Mouse (Mus musculus): Measurements from ENCODE around the gene Grik4. TPM values are rescaled to one million over a fixed set of nuclear protein-coding genes. Genes with fewer than 3 reads are reported as not detected.
A peak's percentile ranks its signal among the peaks of the same experiment; 100 is the strongest.

The Grik4 gene
- polyA plus RNA-seq, 1 experiment from 2014 or later = 1.1 TPM

- no peak overlapping the region for H3K9ac ChIP-seq (ENCODE audit: low read depth, low read length)
- no peak overlapping the region for H3K27ac ChIP-seq (ENCODE audit: low read length)
- no peaks in the 10 kb centered on the region for H3K27me3 ChIP-seq (replicated peaks; ENCODE audit: control insufficient read depth, insufficient read depth, low read length)
- no peaks in the 10 kb centered on the region for H3K36me3 ChIP-seq (ENCODE audit: control insufficient read depth, insufficient read depth, low read length)
- H3K4me3 ChIP-seq (ENCODE audit: low read length) = no peak overlapping the region
- no peak overlapping the region for H3K4me2 ChIP-seq (ENCODE audit: low read depth, low read length)
- WGBS = 58% methylated on average over 15 of the region's 15 CpGs
- H3K4me1 ChIP-seq (ENCODE audit: control insufficient read depth, insufficient read depth, low read length) = peaks cover 26% of the 10 kb centered on the region
- no peak for ATAC-seq
- no peaks in the 10 kb centered on the region for H3K9me3 ChIP-seq (ENCODE audit: control insufficient read depth, low read length)
These were observed 58.1 kb downstream of the Grik4 start for GRCm38 (mm10) chr9:42886112-42886766.

DNA sequence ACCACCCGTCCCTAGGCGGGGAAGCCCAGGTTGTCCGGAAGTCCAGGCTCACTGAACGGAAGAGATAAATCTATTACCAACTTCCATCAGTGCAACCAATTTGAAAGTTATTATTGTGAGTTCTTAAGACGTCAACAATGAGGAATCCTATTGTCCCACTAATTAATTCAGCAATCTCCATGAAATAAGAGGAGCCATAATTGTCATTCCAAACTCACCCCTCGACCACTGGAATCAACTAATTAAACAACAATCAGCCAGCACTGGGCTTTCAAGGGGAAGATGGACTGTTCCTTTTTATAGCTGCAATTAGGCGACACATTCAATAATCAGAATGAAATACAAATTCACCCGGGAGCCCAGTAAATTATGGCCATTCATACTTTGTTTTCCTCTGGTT, 58.7 kb downstream of the Grik4 start:
- Histone ChIP-seq H3K9ac (ENCODE audit: low read depth, low read length) (no peak overlapping the region), H3K27me3 (replicated peaks; ENCODE audit: control insufficient read depth, insufficient read depth, low read length) (no peaks in the 10 kb centered on the region), H3K4me3 (ENCODE audit: low read length) (no peak overlapping the region), H3K9me3 (ENCODE audit: control insufficient read depth, low read length) (no peaks in the 10 kb centered on the region), H3K36me3 (ENCODE audit: control insufficient read depth, insufficient read depth, low read length) (no peaks in the 10 kb centered on the region), H3K4me2 (ENCODE audit: low read depth, low read length) (peak overlapping the region; percentile 52; the same call in 1 of the 2 replicates), H3K27ac (ENCODE audit: low read length) (no peak overlapping the region), H3K4me1 (ENCODE audit: control insufficient read depth, insufficient read depth, low read length) (peaks cover 26% of the 10 kb centered on the region)
- 51% methylated on average over 8 of the region's 8 CpGs for WGBS
- no peak for ATAC-seq

DNA sequence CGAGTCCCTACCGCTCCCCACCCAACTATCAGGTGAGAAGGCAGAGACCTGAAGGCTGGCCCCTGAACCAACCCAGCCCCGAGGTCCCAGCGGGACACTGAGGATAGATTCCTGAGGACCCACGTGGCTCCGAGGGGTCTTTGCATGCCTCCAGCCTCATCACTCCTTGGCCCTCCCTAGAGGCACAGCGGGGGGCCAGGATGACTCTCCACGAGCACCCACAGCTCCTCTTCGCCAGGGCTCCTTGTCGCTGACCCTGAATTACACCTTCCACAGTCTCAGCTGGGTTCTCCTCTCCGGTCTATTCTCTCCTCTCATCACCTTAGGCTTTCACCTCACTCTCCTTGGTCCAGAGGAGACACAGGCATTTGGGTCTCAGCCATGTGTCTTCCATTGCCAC, 59.2 kb downstream of the Grik4 start:
- no peaks in the 10 kb centered on the region for H3K9me3 ChIP-seq (ENCODE audit: control insufficient read depth, low read length)
- H3K4me1 ChIP-seq (ENCODE audit: control insufficient read depth, insufficient read depth, low read length) = peaks cover 26% of the 10 kb centered on the region
- 0 out of 2 replicates have a peak overlapping the region, but pooled peaks have one; percentile 11 for H3K27ac ChIP-seq (ENCODE audit: low read length)
- 49% methylated on average over 11 of the region's 11 CpGs for WGBS
- ATAC-seq = peak; percentile 26
- no peak overlapping the region for H3K9ac ChIP-seq (ENCODE audit: low read depth, low read length)
- H3K4me3 ChIP-seq (ENCODE audit: low read length) = peak overlapping the region; percentile 18; the same call in 1 of the 2 replicates
- H3K36me3 ChIP-seq (ENCODE audit: control insufficient read depth, insufficient read depth, low read length) = no peaks in the 10 kb centered on the region
- H3K27me3 ChIP-seq (replicated peaks; ENCODE audit: control insufficient read depth, insufficient read depth, low read length) = no peaks in the 10 kb centered on the region
- H3K4me2 ChIP-seq (ENCODE audit: low read depth, low read length) = peak overlapping the region; percentile 52

- no peak overlapping the region for H3K9ac ChIP-seq (ENCODE audit: low read depth, low read length)
- H3K36me3 ChIP-seq (ENCODE audit: control insufficient read depth, insufficient read depth, low read length) = no peaks in the 10 kb centered on the region
- no peak overlapping the region for H3K4me3 ChIP-seq (ENCODE audit: low read length)
- H3K27me3 ChIP-seq (replicated peaks; ENCODE audit: control insufficient read depth, insufficient read depth, low read length) = no peaks in the 10 kb centered on the region
- ATAC-seq = no peak
- 82% methylated on average over 10 of the region's 10 CpGs for WGBS
- H3K4me1 ChIP-seq (ENCODE audit: control insufficient read depth, insufficient read depth, low read length) = peaks cover 28% of the 10 kb centered on the region
- H3K27ac ChIP-seq (ENCODE audit: low read length) = no peak overlapping the region
- H3K9me3 ChIP-seq (ENCODE audit: control insufficient read depth, low read length) = no peaks in the 10 kb centered on the region
- no peak overlapping the region for H3K4me2 ChIP-seq (ENCODE audit: low read depth, low read length)
These were observed 61.1 kb downstream of the Grik4 start for GRCm38 (mm10) chr9:42883006-42883759.

- no peaks in the 10 kb centered on the region for H3K9me3 ChIP-seq (ENCODE audit: control insufficient read depth, low read length)
- H3K4me2 ChIP-seq (ENCODE audit: low read depth, low read length) = 0 out of 2 replicates have a peak overlapping the region, but pooled peaks have one; percentile 30
- H3K36me3 ChIP-seq (ENCODE audit: control insufficient read depth, insufficient read depth, low read length) = no peaks in the 10 kb centered on the region
- no peaks in the 10 kb centered on the region for H3K27me3 ChIP-seq (replicated peaks; ENCODE audit: control insufficient read depth, insufficient read depth, low read length)
- 22% methylated on average over 11 of the region's 11 CpGs for WGBS
- peaks cover 29% of the 10 kb centered on the region for H3K4me1 ChIP-seq (ENCODE audit: control insufficient read depth, insufficient read depth, low read length)
- ATAC-seq = peak; percentile 88
- H3K4me3 ChIP-seq (ENCODE audit: low read length) = peak overlapping the region; percentile 14; the same call in 1 of the 2 replicates
- H3K27ac ChIP-seq (ENCODE audit: low read length) = no peak overlapping the region
- no peak overlapping the region for H3K9ac ChIP-seq (ENCODE audit: low read depth, low read length)
These were observed 62.0 kb downstream of the Grik4 start for GRCm38 (mm10) chr9:42882313-42882712.

DNA sequence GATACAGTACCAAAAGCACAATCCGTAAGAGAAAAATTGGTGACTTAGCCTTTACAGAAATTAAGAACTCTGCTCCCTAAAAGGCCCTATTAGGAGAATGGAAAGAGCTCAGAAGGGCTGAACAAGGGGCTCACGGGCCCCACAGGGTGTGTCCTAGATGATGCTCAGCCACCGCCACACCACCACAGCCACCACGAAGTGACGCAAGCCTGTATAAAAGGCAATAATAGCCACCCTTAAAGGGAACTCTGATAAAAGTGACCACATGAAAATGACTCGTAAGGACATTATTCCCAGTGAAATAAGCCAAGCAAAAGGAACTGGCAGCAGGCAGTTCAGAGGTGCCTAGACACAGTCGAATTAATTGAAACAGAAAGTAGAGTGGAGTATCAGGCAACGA, 63.3 kb downstream of the Grik4 start:
- Histone ChIP-seq H3K36me3 (ENCODE audit: control insufficient read depth, insufficient read depth, low read length) (no peaks in the 10 kb centered on the region), H3K27ac (ENCODE audit: low read length) (no peak overlapping the region), H3K9me3 (ENCODE audit: control insufficient read depth, low read length) (no peaks in the 10 kb centered on the region), H3K4me3 (ENCODE audit: low read length) (no peak overlapping the region), H3K4me1 (ENCODE audit: control insufficient read depth, insufficient read depth, low read length) (peaks cover 24% of the 10 kb centered on the region), H3K9ac (ENCODE audit: low read depth, low read length) (no peak overlapping the region), H3K27me3 (replicated peaks; ENCODE audit: control insufficient read depth, insufficient read depth, low read length) (no peaks in the 10 kb centered on the region), H3K4me2 (ENCODE audit: low read depth, low read length) (peak overlapping the region; percentile 23; the same call in 1 of the 2 replicates)
- WGBS = 59% methylated on average over 8 of the region's 8 CpGs
- no peak for ATAC-seq

- 40% methylated on average over 7 of the region's 7 CpGs for WGBS
- Histone ChIP-seq H3K9ac (ENCODE audit: low read depth, low read length) (no peak overlapping the region), H3K4me2 (ENCODE audit: low read depth, low read length) (no peak overlapping the region), H3K27ac (ENCODE audit: low read length) (no peak overlapping the region), H3K4me3 (ENCODE audit: low read length) (no peak overlapping the region), H3K27me3 (replicated peaks; ENCODE audit: control insufficient read depth, insufficient read depth, low read length) (no peaks in the 10 kb centered on the region; the same call in 1 of the 2 replicates), H3K9me3 (ENCODE audit: control insufficient read depth, low read length) (no peaks in the 10 kb centered on the region), H3K4me1 (ENCODE audit: control insufficient read depth, insufficient read depth, low read length) (peaks cover 15% of the 10 kb centered on the region), H3K36me3 (ENCODE audit: control insufficient read depth, insufficient read depth, low read length) (no peaks in the 10 kb centered on the region)
- no peak for ATAC-seq
These were observed 65.9 kb downstream of the Grik4 start for GRCm38 (mm10) chr9:42878401-42878800.

DNA sequence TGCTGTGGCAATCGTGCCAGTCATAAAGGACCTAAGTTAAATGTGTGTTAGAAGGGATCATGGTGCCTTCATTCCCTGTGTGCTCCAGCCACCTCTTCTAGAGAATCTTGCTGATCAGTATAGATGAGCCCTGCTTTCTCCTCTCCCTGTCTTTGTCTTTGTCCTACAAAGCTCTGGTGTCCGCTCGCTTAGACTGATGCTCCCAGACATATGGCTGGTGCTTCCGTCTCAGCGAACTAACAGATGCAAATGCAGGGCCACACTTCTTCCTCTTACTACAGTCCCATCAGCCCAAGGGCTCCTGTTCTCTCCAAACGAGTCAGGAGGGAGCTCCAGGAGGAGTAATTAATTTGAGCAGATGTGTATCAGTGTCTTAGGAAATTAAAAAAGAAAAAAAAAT, 71.4 kb downstream of the Grik4 start:
- Histone ChIP-seq H3K9ac (ENCODE audit: low read depth, low read length) (no peak overlapping the region), H3K27me3 (replicated peaks; ENCODE audit: control insufficient read depth, insufficient read depth, low read length) (no peaks in the 10 kb centered on the region; the same call in 1 of the 2 replicates), H3K4me1 (ENCODE audit: control insufficient read depth, insufficient read depth, low read length) (0 out of 2 replicates have a peak, but pooled peaks cover 3% of the 10 kb centered on the region), H3K27ac (ENCODE audit: low read length) (no peak overlapping the region), H3K9me3 (ENCODE audit: control insufficient read depth, low read length) (no peaks in the 10 kb centered on the region), H3K4me3 (ENCODE audit: low read length) (no peak overlapping the region), H3K4me2 (ENCODE audit: low read depth, low read length) (no peak overlapping the region), H3K36me3 (ENCODE audit: control insufficient read depth, insufficient read depth, low read length) (no peaks in the 10 kb centered on the region)
- no peak for ATAC-seq
- WGBS = 81% methylated on average over 6 of the region's 6 CpGs

DNA sequence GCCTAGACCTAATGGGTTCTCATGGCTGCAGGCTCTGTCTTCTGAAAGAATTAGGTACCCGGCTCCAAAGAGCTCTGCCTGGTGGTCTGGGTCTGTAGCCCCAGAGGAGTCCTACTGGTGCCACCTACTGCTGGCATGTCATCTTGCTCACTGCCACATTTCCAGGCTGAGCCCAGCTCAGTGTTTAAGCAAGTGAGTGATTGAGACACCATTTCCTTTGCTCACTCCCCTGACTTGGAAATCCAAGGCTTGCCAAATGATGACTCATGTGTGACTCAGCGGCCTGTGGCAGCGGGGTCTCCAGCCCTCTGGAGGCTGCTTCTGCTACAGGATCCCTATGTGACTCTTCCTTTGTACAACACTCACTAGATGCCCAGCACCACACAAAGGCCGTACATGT, 72.6 kb downstream of the Grik4 start:
- Histone ChIP-seq H3K9ac (ENCODE audit: low read depth, low read length) (no peak overlapping the region), H3K9me3 (ENCODE audit: control insufficient read depth, low read length) (no peaks in the 10 kb centered on the region), H3K36me3 (ENCODE audit: control insufficient read depth, insufficient read depth, low read length) (no peaks in the 10 kb centered on the region), H3K4me1 (ENCODE audit: control insufficient read depth, insufficient read depth, low read length) (0 out of 2 replicates have a peak, but pooled peaks cover 3% of the 10 kb centered on the region), H3K27ac (ENCODE audit: low read length) (no peak overlapping the region), H3K4me3 (ENCODE audit: low read length) (no peak overlapping the region), H3K4me2 (ENCODE audit: low read depth, low read length) (no peak overlapping the region), H3K27me3 (replicated peaks; ENCODE audit: control insufficient read depth, insufficient read depth, low read length) (no peaks in the 10 kb centered on the region; the same call in 1 of the 2 replicates)
- 83% methylated on average over 4 of the region's 4 CpGs for WGBS
- no peak for ATAC-seq
